Comparison of ENCODE assay signal across 15 mouse cellular contexts in genomic region chr6:128085488-128086066, GRCm38 (mm10). TPM values are rescaled to one million over a fixed set of nuclear protein-coding genes. Genes with fewer than 3 reads are reported as not detected.
DNase-seq lines count a peak whose midpoint lies in the region; ATAC-seq lines count a peak whose summit lies in the region.
"Had no signal": no experiment of that assay in that cellular context is flagged by ENCODE, and none has a peak within 500 bp of the region (broad histone marks: within the 10 kb centered on the region; RNA-seq: fewer than 3 reads in every experiment).

No protein-coding gene starts in this region.

- H3K9me3 ChIP-seq in heart, embryonic 12.5 days (replicated peaks): no peaks in the 10 kb centered on the region
- H3K9me3 ChIP-seq in embryonic facial prominence, embryonic 10.5 days: no peaks in the 10 kb centered on the region
- no peaks in the 10 kb centered on the region for H3K9me3 ChIP-seq in hindbrain, embryonic 13.5 days
- no peaks in the 10 kb centered on the region for H3K9me3 ChIP-seq in midbrain, embryonic 15.5 days
- H3K9me3 ChIP-seq: lung, embryonic 15.5 days; megakaryocyte, embryonic 14.5 days had no signal

- H3K27ac ChIP-seq in heart, embryonic 12.5 days (ENCODE audit: poor library complexity, severe bottlenecking): no peak overlapping the region
- H3K27ac ChIP-seq in embryonic facial prominence, embryonic 10.5 days (replicated peaks): peak overlapping the region; percentile 87
- peak overlapping the region; percentile 60 for H3K27ac ChIP-seq in hindbrain, embryonic 13.5 days
- 0 out of 2 replicates have a peak overlapping the region, but pooled peaks have one; percentile 19 for H3K27ac ChIP-seq in midbrain, embryonic 15.5 days
- H3K27ac ChIP-seq: heart, adult 2 months; left cerebral cortex, adult 2 months; lung, embryonic 15.5 days had no signal

- no peak overlapping the region for H3K4me2 ChIP-seq in heart, embryonic 12.5 days
- no peak overlapping the region for H3K4me2 ChIP-seq in hindbrain, embryonic 13.5 days
- no peak overlapping the region for H3K4me2 ChIP-seq in midbrain, embryonic 15.5 days
- H3K4me2 ChIP-seq: lung, embryonic 15.5 days had no signal

- intact Hi-C loops in heart, postnatal 10 days (cut with DNase I): no loop called here

- DNase-seq in heart, postnatal 10 days: no peak
- DNase-seq in embryonic facial prominence, embryonic 10.5 days (ENCODE audit: low spot score): no peak
- DNase-seq in adrenal gland, postnatal 14 days: no peak
- no peak for DNase-seq in urinary bladder, adult 2 months (ENCODE audit: low spot score)
- DNase-seq in frontal cortex, postnatal 14 days (ENCODE audit: low spot score in 2 of 2): no peak
- DNase-seq: adrenal gland, adult 8-10 months; heart, adult 2 months; heart, postnatal 4 days; kidney, adult 8-10 months had no signal

- no peak for ATAC-seq in heart, embryonic 12.5 days (ENCODE audit: insufficient number of reproducible peaks, low FRiP score)
- peak; percentile 24; the same call in 1 of the 2 replicates for ATAC-seq in hindbrain, embryonic 13.5 days (ENCODE audit: low FRiP score)
- 0 out of 2 replicates have a peak, but pooled peaks have one; percentile 22 for ATAC-seq in midbrain, embryonic 15.5 days (replicated peaks)

- H3K4me3 ChIP-seq in heart, embryonic 12.5 days: no peak overlapping the region
- no peak overlapping the region for H3K4me3 ChIP-seq in embryonic facial prominence, embryonic 10.5 days
- H3K4me3 ChIP-seq in hindbrain, embryonic 13.5 days: no peak overlapping the region
- no peak overlapping the region for H3K4me3 ChIP-seq in midbrain, embryonic 15.5 days
- H3K4me3 ChIP-seq: heart, adult 2 months; left cerebral cortex, adult 2 months; lung, embryonic 15.5 days; megakaryocyte, embryonic 14.5 days had no signal

- peaks cover 16% of the 10 kb centered on the region; the same call in 1 of the 2 replicates for H3K36me3 ChIP-seq in heart, embryonic 12.5 days
- peaks cover 7% of the 10 kb centered on the region; the same call in 1 of the 2 replicates for H3K36me3 ChIP-seq in embryonic facial prominence, embryonic 10.5 days (replicated peaks)
- no peaks in the 10 kb centered on the region for H3K36me3 ChIP-seq in hindbrain, embryonic 13.5 days
- no peaks in the 10 kb centered on the region for H3K36me3 ChIP-seq in midbrain, embryonic 15.5 days (replicated peaks)
- H3K36me3 ChIP-seq: lung, embryonic 15.5 days had no signal

- H3K9ac ChIP-seq in heart, embryonic 12.5 days: 0 out of 2 replicates have a peak overlapping the region, but pooled peaks have one; percentile 2
- 0 out of 2 replicates have a peak overlapping the region, but pooled peaks have one; percentile 39 for H3K9ac ChIP-seq in hindbrain, embryonic 13.5 days
- no peak overlapping the region for H3K9ac ChIP-seq in midbrain, embryonic 15.5 days
- H3K9ac ChIP-seq: lung, embryonic 15.5 days had no signal

- WGBS in heart, embryonic 12.5 days: 68% methylated on average over 9 of the region's 9 CpGs
- WGBS in embryonic facial prominence, embryonic 10.5 days: 68% methylated on average over 9 of the region's 9 CpGs
- WGBS in hindbrain, embryonic 13.5 days: 52% methylated on average over 9 of the region's 9 CpGs
- WGBS in midbrain, embryonic 15.5 days: 52% methylated on average over 9 of the region's 9 CpGs

- peaks cover 53% of the 10 kb centered on the region for H3K4me1 ChIP-seq in heart, embryonic 12.5 days (replicated peaks)
- H3K4me1 ChIP-seq in embryonic facial prominence, embryonic 10.5 days: peaks cover 60% of the 10 kb centered on the region
- H3K4me1 ChIP-seq in hindbrain, embryonic 13.5 days (replicated peaks): peaks cover 41% of the 10 kb centered on the region
- H3K4me1 ChIP-seq in midbrain, embryonic 15.5 days: peaks cover 10% of the 10 kb centered on the region

- no peaks in the 10 kb centered on the region for H3K27me3 ChIP-seq in heart, embryonic 12.5 days (replicated peaks)
- H3K27me3 ChIP-seq in embryonic facial prominence, embryonic 10.5 days (replicated peaks; ENCODE audit: low read depth, poor library complexity, severe bottlenecking): no peaks in the 10 kb centered on the region
- H3K27me3 ChIP-seq in hindbrain, embryonic 13.5 days: no peaks in the 10 kb centered on the region
- no peaks in the 10 kb centered on the region for H3K27me3 ChIP-seq in midbrain, embryonic 15.5 days (replicated peaks)
- H3K27me3 ChIP-seq: lung, embryonic 15.5 days had no signal

RNA-seq across cellular contexts. Expression of gene Tspan9, which starts 57.8 kb away (rescaled TPM):
- 172 and 183 TPM in 2 replicates for polyA plus RNA-seq in heart, embryonic 12.5 days (2016; fragmentation: Nextera tagmentation; extraction: Ambion mirVana)
- total RNA-seq in heart, postnatal 10 days (2021): 100 to 1,000 TPM; 184 to 197 TPM
- polyA plus RNA-seq in embryonic facial prominence, embryonic 10.5 days (2016; fragmentation: Nextera tagmentation; extraction: Ambion mirVana): 69.3 and 69.7 TPM in 2 replicates
- polyA plus RNA-seq in hindbrain, embryonic 13.5 days (2015; fragmentation: Nextera tagmentation; extraction: Ambion mirVana): 32.7 and 35.8 TPM in 2 replicates
- 33.9 and 42.1 TPM in 2 replicates for polyA plus RNA-seq in midbrain, embryonic 15.5 days (2015; fragmentation: Nextera tagmentation; extraction: Ambion mirVana)
- 53.9 and 59.0 TPM in 2 replicates for total RNA-seq in adrenal gland, postnatal 14 days (2021)
- polyA plus RNA-seq in urinary bladder, adult 2 months (2012; rRNA removed): 112 and 128 TPM in 2 replicates
